Mouse (Mus musculus) liver, embryonic 16.5 days (tissue): ENCODE measurements around the gene Myzap. TPM values are rescaled to one million over a fixed set of nuclear protein-coding genes. Genes with fewer than 3 reads are reported as not detected.

ENCODE experiments used
- ATAC-seq: fragments of 200-750 bp; cut with Nextera tagmentation; 2 replicates; pipeline ENCODE4 v1.8.0; 2017; ENCODE audit warnings: low read depth, mild to moderate bottlenecking, moderate number of reproducible peaks, moderate library complexity
- H3K27ac ChIP-seq: fragments of 300-500 bp; sonication (generic); 2 replicates; pipeline ENCODE4 v1.5.1; 2014; ENCODE audit warnings: mild to moderate bottlenecking, low read length
- H3K27me3 ChIP-seq: fragments of 300-500 bp; sonication (generic); 2 replicates; pipeline ENCODE4 v1.6.1; 2014; ENCODE audit warnings: low read depth, low read length, mixed read lengths; ENCODE audit not compliant: control insufficient read depth, insufficient read depth
- H3K36me3 ChIP-seq: fragments of 300-500 bp; sonication (generic); 2 replicates; pipeline ENCODE4 v1.6.1; 2014; ENCODE audit warnings: mild to moderate bottlenecking; ENCODE audit not compliant: control insufficient read depth, insufficient read depth
- H3K4me1 ChIP-seq: fragments of 300-500 bp; sonication (generic); 2 replicates; pipeline ENCODE4 v1.6.1; 2014; ENCODE audit warnings: low read depth, low read length, mixed read lengths; ENCODE audit not compliant: control insufficient read depth
- H3K4me2 ChIP-seq: fragments of 300-500 bp; sonication (generic); 2 replicates; pipeline ENCODE4 v1.6.1; 2014; ENCODE audit warnings: low read depth, low read length, mixed read lengths
- H3K4me3 ChIP-seq: fragments of 300-500 bp; sonication (generic); 2 replicates; pipeline ENCODE4 v1.5.1; 2014; ENCODE audit warnings: low read depth, mild to moderate bottlenecking, low read length
- H3K9ac ChIP-seq: fragments of 300-500 bp; sonication (generic); 2 replicates; pipeline ENCODE4 v1.6.1; 2014; ENCODE audit warnings: low read depth, low read length
- H3K9me3 ChIP-seq: fragments of 300-500 bp; sonication (generic); replicated peaks from 2 replicates; pipeline ENCODE4 v1.6.1; 2016; ENCODE audit warnings: low read length; ENCODE audit not compliant: control insufficient read depth
- WGBS: fragments of 180-500 bp; shearing (Covaris S2); extraction: QIAGEN DNeasy Blood & Tissue Kit; methylation state at CpG from one replicate; pipeline ENCODE4 v1.1.7; 2014; ENCODE audit not compliant: insufficient replicate concordance; 5-methylcytosine and 5-hydroxymethylcytosine counted together
- polyA plus RNA-seq: library from polyadenylated mRNA; unstranded; fragments of >200 nt; fragmentation: Nextera tagmentation; extraction: Ambion mirVana; gene quantifications from 2 replicates; pipeline ENCODE4 v1.2.1, GENCODE M21; 2015

Gene Myzap
- polyA plus RNA-seq, 1 experiment from 2014 or later, result 2.0 TPM

DNA sequence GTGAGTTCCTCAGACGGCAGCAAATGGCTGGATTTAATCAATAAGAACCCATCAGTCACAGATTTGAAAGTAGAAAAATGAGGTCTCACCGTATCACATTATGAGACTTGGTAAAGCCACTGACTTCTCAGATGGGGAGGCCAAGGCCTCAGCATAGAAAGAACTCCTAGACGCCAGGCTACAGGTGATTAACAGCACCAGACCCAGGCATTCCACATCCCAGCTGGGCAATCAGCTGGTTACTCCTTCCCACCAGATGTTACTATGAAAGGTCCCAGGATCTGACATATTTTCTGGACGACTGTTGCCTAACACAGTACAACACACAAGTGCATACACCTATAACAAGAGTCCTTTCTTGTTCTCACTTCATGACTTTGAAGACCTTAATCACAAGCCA lies 78.6 kb downstream of the Myzap start:
- Histone ChIP-seq H3K4me3 (no peak overlapping the region), H3K4me2 (no peak overlapping the region), H3K4me1 (no peaks in the 10 kb centered on the region), H3K27me3 (no peaks in the 10 kb centered on the region), H3K27ac (no peak overlapping the region), H3K9ac (no peak overlapping the region), H3K36me3 (no peaks in the 10 kb centered on the region), H3K9me3 (no peaks in the 10 kb centered on the region)
- WGBS, result 54% methylated on average over 4 of the region's 4 CpGs
- no peak for ATAC-seq

DNA sequence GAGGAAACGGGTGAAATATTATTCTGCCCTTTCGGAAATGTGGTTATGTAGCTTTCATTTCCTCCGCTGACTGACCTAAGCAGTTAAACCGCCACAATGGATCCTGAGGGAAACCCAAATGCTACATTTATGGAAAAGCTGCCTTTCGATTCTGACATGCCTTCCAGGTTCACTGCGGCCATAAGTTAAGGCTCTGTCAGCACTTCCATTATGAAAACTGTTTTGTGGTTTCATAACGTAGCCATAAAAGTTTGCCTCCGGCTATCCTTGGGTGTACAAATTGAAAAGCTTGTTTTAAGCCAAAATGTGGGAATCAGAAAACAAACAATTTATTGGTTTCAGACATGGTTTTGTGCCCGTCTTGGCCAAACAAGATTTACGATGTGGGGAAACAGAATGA lies 79.3 kb downstream of the Myzap start:
- H3K4me1 ChIP-seq, result no peaks in the 10 kb centered on the region
- no peaks in the 10 kb centered on the region for H3K36me3 ChIP-seq
- no peak for ATAC-seq
- no peaks in the 10 kb centered on the region for H3K9me3 ChIP-seq
- WGBS, result 55% methylated on average over 10 of the region's 10 CpGs
- no peak overlapping the region for H3K27ac ChIP-seq
- H3K9ac ChIP-seq, result no peak overlapping the region
- H3K4me3 ChIP-seq, result no peak overlapping the region
- no peaks in the 10 kb centered on the region for H3K27me3 ChIP-seq
- H3K4me2 ChIP-seq, result no peak overlapping the region

DNA sequence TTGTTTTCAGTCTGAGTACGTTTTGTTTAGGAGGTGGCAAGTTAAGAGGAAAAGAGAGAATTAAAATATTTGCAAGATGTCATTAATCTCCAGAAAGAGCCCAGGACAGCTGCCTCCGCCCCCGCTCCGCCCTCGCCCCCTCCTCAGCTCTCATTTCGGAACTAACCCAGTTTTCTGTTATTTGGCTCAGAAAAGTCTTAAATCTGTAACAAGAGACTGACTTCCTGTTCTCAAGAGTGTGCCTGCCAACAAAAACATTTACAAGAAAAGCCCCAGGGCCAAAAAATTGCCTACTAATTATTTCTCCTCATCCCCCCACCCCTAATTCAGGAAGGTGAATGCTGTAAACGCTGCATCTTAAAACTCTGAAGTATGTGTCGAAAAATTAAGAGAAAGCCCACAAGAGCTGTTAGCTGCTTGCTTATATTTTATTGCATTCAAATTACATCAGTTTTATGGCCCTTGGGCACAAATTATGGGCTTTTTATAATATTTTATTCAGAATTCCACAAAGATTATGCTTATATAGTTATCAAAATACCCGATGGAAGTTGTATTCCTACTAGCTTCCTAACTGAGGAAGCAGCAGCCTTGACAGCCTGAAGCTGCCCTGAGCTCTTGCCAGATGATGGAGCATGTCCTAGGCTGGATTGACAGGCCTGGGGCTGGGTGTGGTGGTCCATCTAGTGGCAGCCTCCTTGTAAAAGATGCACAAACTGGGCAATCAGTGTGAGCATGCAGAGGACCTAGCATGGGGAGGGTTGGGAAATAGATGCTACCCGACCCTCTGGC lies 93.6 kb downstream of the Myzap start:
- 50% methylated on average over 10 of the region's 10 CpGs for WGBS

DNA sequence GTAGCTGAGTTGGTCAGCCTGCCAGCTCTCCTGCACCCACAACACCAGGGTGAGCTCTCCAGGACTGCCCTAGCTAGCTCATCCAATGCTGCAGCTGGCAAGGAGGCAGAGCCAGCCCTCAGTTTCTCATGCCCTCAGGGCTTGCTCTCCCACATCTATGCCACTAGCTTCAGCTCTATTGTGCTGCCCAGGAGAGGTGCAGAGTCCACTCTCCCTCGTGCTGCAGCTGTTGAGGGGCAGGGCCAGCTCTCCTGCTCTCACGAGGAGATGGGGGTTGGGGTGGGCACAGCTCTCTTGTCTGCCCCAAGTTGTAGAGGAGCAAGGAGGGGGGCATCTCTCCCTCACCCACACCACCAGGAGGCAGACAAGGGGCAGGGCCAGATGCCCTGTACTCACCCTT lies 95.5 kb downstream of the Myzap start:
- Histone ChIP-seq H3K9me3 (no peaks in the 10 kb centered on the region), H3K4me3 (no peak overlapping the region), H3K4me2 (no peak overlapping the region), H3K9ac (no peak overlapping the region), H3K27me3 (no peaks in the 10 kb centered on the region), H3K36me3 (no peaks in the 10 kb centered on the region), H3K4me1 (no peaks in the 10 kb centered on the region), H3K27ac (no peak overlapping the region)
- WGBS, result 26% methylated on average over 2 of the region's 2 CpGs
- ATAC-seq, result no peak

More for the DNA sequence above, 93.6 kb downstream of the Myzap start:
- Histone ChIP-seq H3K4me3 (no peak overlapping the region), H3K27me3 (no peaks in the 10 kb centered on the region), H3K27ac (no peak overlapping the region), H3K4me1 (no peaks in the 10 kb centered on the region), H3K36me3 (no peaks in the 10 kb centered on the region), H3K4me2 (no peak overlapping the region), H3K9me3 (no peaks in the 10 kb centered on the region), H3K9ac (no peak overlapping the region)
- no peak for ATAC-seq

DNA sequence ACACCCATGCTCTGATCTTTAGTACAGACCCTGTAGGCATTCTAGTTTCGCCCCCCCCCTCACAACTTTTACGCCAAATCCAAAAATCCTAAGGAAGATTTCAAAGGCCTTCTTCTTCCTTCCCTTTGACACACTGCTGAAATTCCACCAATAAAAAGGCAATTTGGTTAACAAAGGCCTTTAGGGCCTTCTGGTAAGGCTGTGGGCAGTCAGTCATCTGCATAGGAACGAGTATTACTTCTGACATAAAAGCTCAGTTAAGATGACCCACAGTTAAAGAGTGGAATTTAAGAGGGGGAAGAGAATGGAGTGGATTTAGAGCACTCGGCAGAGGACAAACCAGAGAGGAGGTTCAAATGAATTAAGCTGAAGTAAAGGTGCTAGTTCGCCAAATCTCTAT lies 98.4 kb downstream of the Myzap start:
- Histone ChIP-seq H3K36me3 (no peaks in the 10 kb centered on the region), H3K9me3 (no peaks in the 10 kb centered on the region), H3K27ac (no peak overlapping the region), H3K4me2 (no peak overlapping the region), H3K4me3 (no peak overlapping the region), H3K27me3 (no peaks in the 10 kb centered on the region), H3K9ac (no peak overlapping the region), H3K4me1 (no peaks in the 10 kb centered on the region)
- WGBS, result 68% methylated on average over 5 of the region's 5 CpGs
- ATAC-seq, result no peak

DNA sequence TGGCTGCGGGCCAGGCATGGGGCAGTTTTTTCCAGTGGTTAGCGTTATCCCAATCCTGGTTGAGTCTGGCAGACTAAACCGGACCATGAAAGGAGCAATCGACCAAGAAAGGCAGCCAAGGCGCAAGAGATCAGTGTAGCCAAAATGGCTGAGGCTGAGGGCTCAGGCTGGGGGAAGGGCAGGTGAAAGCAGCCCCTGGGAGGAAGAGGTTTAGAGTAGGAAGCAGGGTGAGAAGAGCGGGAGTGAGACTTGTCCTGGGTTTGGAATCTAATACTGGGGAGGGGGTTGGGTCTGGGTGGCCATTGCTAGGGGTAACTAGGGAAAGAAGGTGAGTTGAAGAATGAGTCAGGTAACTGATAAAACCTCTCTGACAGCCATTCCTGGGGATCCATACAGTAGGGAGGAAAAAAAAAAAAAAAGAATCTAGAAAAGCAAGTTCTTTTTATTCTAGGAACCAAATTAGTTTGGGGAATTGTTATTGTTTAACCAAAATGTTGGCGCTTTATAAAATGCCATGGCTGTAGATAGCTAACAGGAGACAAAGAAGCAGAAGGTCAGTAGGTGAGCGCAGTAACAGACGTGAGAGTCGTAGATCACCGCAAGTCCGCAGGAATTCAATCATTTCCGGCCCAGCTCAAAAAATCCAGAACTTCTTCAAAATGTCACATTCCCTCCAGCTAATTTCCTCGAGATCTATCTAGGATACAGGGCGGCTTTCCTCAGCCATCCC lies 99.7 kb downstream of the Myzap start:
- H3K4me3 ChIP-seq, result no peak overlapping the region
- no peak overlapping the region for H3K4me2 ChIP-seq
- no peaks in the 10 kb centered on the region; the same call in 1 of the 2 replicates for H3K27me3 ChIP-seq
- ATAC-seq, result no peak
- H3K9ac ChIP-seq, result no peak overlapping the region
- H3K36me3 ChIP-seq, result no peaks in the 10 kb centered on the region
- H3K27ac ChIP-seq, result no peak overlapping the region
- no peaks in the 10 kb centered on the region for H3K4me1 ChIP-seq
- 64% methylated on average over 15 of the region's 15 CpGs for WGBS
- H3K9me3 ChIP-seq, result no peaks in the 10 kb centered on the region

DNA sequence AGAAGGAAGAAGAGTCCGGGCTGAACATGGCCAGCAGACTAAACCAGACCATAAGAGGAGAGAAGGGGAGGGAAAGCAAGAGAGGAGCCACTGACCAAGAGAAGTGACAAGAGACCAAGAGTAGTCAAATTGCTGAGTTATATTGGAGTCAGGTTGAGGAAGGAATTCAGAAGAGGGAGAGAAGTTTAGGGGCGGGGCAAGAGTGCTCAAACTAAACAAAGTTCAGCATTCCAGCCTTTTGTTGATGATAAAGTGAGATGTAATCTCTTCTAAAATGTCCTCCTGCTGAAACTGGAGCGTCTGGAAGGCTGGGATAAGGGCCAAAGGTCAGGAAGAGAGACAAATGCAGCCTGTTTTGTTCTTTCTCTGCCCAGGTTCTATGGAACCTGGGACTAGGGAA lies 102.1 kb downstream of the Myzap start:
- Histone ChIP-seq H3K36me3 (no peaks in the 10 kb centered on the region), H3K9ac (no peak overlapping the region), H3K9me3 (no peaks in the 10 kb centered on the region), H3K4me3 (no peak overlapping the region), H3K4me1 (no peaks in the 10 kb centered on the region; the same call in 1 of the 2 replicates), H3K27ac (no peak overlapping the region), H3K27me3 (no peaks in the 10 kb centered on the region; the same call in 1 of the 2 replicates), H3K4me2 (no peak overlapping the region)
- 44% methylated on average over 3 of the region's 3 CpGs for WGBS
- ATAC-seq, result no peak

DNA sequence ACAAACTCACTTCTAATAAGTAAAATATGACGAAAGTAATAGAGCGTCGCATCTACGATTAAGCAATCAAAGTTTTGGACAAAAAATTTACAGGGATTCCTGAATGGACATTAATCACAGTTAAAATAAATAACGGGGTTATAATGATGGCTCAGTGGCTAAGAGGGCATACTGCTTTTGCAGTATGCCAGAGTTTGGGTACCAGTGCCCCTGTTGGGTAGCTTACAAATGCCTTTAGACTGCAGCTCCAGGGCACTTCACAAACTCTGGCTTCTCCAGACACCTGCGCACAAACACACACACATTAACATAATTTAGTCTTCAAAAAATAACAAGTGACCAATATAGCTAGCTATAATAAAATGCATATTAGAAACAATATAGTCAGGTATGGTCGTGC lies 106.0 kb downstream of the Myzap start:
- H3K36me3 ChIP-seq, result peaks cover 22% of the 10 kb centered on the region
- no peaks in the 10 kb centered on the region for H3K9me3 ChIP-seq
- peaks cover 2% of the 10 kb centered on the region for H3K4me1 ChIP-seq
- no peak overlapping the region for H3K27ac ChIP-seq
- H3K4me3 ChIP-seq, result peak overlapping the region; percentile 98
- no peak for ATAC-seq
- no peaks in the 10 kb centered on the region; the same call in 1 of the 2 replicates for H3K27me3 ChIP-seq
- WGBS, result 41% methylated on average over 7 of the region's 7 CpGs
- peak overlapping the region; percentile 94; the same call in 1 of the 2 replicates for H3K9ac ChIP-seq
- peak overlapping the region; percentile 77 for H3K4me2 ChIP-seq
